Mouse (Mus musculus): ENCODE data around the gene Mrpl28.
"Not testable (repeated sequence)": the region's sequence is repeated elsewhere in the genome, so short reads cannot be mapped to it uniquely, and the experiment has no call there.

DNA sequence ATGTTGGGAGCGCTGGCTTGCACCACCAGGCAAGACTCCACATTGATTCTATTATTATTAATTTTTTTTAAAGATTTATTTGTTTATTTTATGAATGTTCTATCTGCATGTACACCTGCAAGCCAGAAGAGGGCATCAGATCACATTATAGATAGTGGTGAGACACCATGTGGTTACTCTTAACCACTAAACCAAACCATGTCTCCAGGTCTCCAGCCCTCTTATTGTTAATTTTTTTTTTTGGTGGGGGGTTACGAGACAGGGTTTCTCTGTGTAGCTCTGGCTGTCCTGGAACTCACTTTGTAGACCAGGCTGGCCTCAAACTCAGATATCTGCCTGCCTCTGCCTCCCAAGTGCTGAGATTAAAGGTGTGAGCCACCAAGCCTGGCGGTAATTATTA, 24.0 kb upstream of the Mrpl28 start:
- peak; percentile 63 for TF ChIP-seq CTCF (IDR thresholded peaks at IDR 0.05; ENCODE audit: low read depth)
- TF ChIP-seq EP300 (optimal IDR thresholded peaks at IDR 0.05) = not testable (repeated sequence)

Measured in stomach, postnatal 0 days (tissue).